Mouse (Mus musculus): ENCODE results near the gene Oxct1. TPM values are rescaled to one million over a fixed set of nuclear protein-coding genes. Genes with fewer than 3 reads are reported as not detected.
A peak's percentile ranks its signal among the peaks of the same experiment; 100 is the strongest.

Oxct1 gene
- 44.9 and 49.6 TPM in 2 replicates for polyA plus RNA-seq (2015; fragmentation: Nextera tagmentation; extraction: Ambion mirVana)

DNA sequence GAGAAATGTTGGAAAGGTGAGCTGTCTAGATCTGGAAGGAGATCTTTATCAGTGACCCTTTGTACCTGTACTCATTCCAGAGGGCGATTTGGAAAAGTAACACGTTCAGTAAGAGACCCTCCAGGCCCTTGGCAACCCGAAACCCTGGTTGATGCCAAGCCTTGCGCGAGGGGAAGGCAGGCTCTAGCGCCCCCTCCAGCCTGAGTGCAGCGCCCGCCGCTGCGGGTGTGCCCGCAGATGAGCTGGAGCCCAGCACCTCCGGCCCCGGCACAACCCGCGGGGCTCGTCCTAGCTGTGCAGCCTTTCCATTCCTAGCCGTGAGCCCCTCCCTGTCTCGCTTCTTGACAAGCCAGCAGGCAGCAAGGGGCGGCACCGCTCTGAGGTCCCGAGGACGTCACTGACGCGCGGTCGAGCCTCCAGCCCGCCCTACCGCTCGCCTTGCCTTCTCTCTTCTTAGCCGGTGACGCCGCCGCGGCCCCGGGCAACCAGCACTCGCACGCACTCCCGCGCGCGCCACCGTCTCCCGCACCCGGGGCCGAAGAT is at the start of gene Oxct1:
Oxct1 (plus strand) TSS at position 153 of the 543 bp plus-strand sequence.
- under 1% methylated on average over 45 of the region's 45 CpGs for WGBS

DNA sequence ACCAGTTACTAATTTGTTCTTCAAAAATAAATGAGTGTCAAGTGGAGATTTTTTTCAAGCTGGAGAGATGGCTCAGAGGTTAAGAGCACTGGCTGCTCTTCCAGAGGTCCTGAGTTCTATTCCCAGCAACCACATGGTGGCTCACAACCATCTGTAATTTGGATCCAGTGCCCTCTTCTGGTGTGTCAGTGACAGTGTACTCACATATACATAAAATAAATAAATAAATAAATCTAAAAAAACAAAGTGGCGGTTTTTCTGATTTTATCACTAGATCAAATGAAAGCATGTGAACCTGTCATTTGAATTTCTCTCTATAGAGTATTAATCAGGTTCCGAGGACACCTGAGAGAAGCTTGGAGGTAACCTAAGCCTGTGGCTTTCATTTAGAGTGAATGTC is 47.9 kb upstream of the Oxct1 start:
- no peak overlapping the region for H3K27ac ChIP-seq (ENCODE audit: low read depth, low read length)
- no peak overlapping the region for H3K4me3 ChIP-seq (ENCODE audit: low read depth, low read length)
- H3K36me3 ChIP-seq (ENCODE audit: control insufficient read depth, insufficient read depth) = 0 out of 2 replicates have a peak, but pooled peaks cover 3% of the 10 kb centered on the region
- no peaks in the 10 kb centered on the region for H3K27me3 ChIP-seq (replicated peaks; ENCODE audit: control insufficient read depth, insufficient read depth, low read length)
- WGBS = 91% methylated on average over 2 of the region's 2 CpGs
- peak; percentile 38; the same call in 1 of the 2 replicates for TF ChIP-seq CTCF (IDR thresholded peaks at IDR 0.05; ENCODE audit: low read depth)
- peak overlapping the region; percentile 87; the same call in 1 of the 2 replicates for H3K4me2 ChIP-seq (replicated peaks; ENCODE audit: low read depth)
- no peak overlapping the region for H3K9ac ChIP-seq (ENCODE audit: low read depth, low read length)
- no peaks in the 10 kb centered on the region for H3K4me1 ChIP-seq (replicated peaks; ENCODE audit: control insufficient read depth, insufficient read depth, low read length)
- ATAC-seq = no peak
- no peaks in the 10 kb centered on the region for H3K9me3 ChIP-seq (ENCODE audit: control insufficient read depth)

More for the DNA sequence above, at the start of gene Oxct1:
- peak within 1 kb of the TSS; percentile 80 for H3K4me3 ChIP-seq (ENCODE audit: low read depth, low read length)
- H3K4me1 ChIP-seq (replicated peaks; ENCODE audit: control insufficient read depth, insufficient read depth, low read length) = no peaks in the 10 kb centered on the region
- TF ChIP-seq CTCF (IDR thresholded peaks at IDR 0.05; ENCODE audit: low read depth) = peak; percentile 82
- no peaks in the 10 kb centered on the region for H3K27me3 ChIP-seq (replicated peaks; ENCODE audit: control insufficient read depth, insufficient read depth, low read length)
- H3K27ac ChIP-seq (ENCODE audit: low read depth, low read length) = peak within 1 kb of the TSS; percentile 88
- no peaks in the 10 kb centered on the region for H3K36me3 ChIP-seq (ENCODE audit: control insufficient read depth, insufficient read depth)
- H3K9me3 ChIP-seq (ENCODE audit: control insufficient read depth) = no peaks in the 10 kb centered on the region
- H3K9ac ChIP-seq (ENCODE audit: low read depth, low read length) = peak within 1 kb of the TSS; percentile 74
- H3K4me2 ChIP-seq (replicated peaks; ENCODE audit: low read depth) = peak within 1 kb of the TSS; percentile 97
- peak; percentile 91 for ATAC-seq

DNA sequence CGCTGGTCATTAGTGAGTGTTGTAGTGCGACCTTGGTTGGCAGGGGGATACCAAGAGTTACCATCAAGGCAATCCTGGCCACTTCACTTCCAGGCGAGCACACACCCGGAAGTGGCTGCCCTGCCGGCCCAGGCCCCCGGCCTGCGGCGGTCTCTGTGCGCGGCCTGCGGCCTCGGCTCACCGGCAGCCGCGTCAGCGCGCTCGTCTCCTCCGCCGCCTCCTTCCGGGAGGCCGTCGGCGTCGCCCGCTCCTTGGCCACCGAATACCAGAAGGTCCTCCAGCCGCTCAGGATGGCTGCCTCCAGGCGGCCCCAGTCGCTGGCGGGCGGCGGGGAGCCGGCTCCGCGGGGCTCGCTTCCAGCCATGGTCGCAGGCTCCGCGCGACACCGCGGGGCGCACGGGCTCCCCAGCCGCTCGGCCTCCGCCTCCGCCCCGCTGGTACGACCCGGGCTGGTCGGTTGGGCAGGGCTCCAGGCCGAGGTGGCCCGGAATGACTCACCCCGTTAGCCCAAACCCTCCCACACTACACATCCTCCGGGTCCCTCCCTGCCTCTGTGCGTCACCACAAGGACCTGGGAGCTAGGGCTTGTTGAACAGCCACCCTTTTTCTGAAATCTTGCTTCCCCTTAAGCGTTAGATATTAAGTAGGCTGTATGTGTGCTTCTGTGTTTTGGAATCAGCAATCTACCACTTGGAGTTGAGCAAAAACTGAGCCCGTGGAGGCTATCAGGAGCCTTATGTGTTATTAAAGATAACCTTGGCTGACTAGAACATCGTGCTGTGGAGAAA is 46.9 kb upstream of the Oxct1 start, which contains the start of gene Fbxo4:
Fbxo4 (minus strand) TSS at position 513 of the 788 bp plus-strand sequence.
- ATAC-seq = peak; percentile 95
- under 1% methylated on average over 57 of the region's 61 CpGs for WGBS

DNA sequence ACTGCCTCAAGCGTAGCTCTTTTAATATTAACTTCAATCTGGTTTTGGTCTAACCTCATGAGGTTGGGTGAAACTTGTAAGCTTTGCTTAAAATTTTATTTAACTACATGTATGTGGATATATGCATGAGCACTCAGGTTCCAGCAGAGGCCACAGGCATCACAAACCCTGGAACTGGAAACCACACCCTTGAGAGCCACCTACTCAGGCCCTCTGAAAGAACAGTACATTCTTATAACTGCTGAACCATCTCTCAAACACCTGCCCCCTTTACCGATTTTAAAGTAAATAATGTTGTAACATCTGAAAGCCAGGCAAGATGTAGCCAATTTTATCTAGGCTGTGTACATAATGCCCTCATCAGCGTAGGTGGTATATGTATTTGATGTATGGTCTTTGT is 46.3 kb upstream of the Oxct1 start:
- peak overlapping the region; percentile 71 for H3K4me3 ChIP-seq (ENCODE audit: low read depth, low read length)
- no peak for TF ChIP-seq CTCF (IDR thresholded peaks at IDR 0.05; ENCODE audit: low read depth)
- no peak for ATAC-seq

More for the DNA sequence above, 46.9 kb upstream of the Oxct1 start, which contains the start of gene Fbxo4:
- H3K9me3 ChIP-seq (ENCODE audit: control insufficient read depth) = no peaks in the 10 kb centered on the region
- peak within 1 kb of the TSS; percentile 71 for H3K4me3 ChIP-seq (ENCODE audit: low read depth, low read length)
- no peaks in the 10 kb centered on the region for H3K27me3 ChIP-seq (replicated peaks; ENCODE audit: control insufficient read depth, insufficient read depth, low read length)
- no peaks in the 10 kb centered on the region for H3K4me1 ChIP-seq (replicated peaks; ENCODE audit: control insufficient read depth, insufficient read depth, low read length)
- TF ChIP-seq CTCF (IDR thresholded peaks at IDR 0.05; ENCODE audit: low read depth) = no peak
- peak within 1 kb of the TSS; percentile 87 for H3K4me2 ChIP-seq (replicated peaks; ENCODE audit: low read depth)
- H3K27ac ChIP-seq (ENCODE audit: low read depth, low read length) = peak within 1 kb of the TSS; percentile 99
- peak within 1 kb of the TSS; percentile 97 for H3K9ac ChIP-seq (ENCODE audit: low read depth, low read length)
- 0 out of 2 replicates have a peak, but pooled peaks cover 13% of the 10 kb centered on the region for H3K36me3 ChIP-seq (ENCODE audit: control insufficient read depth, insufficient read depth)

DNA sequence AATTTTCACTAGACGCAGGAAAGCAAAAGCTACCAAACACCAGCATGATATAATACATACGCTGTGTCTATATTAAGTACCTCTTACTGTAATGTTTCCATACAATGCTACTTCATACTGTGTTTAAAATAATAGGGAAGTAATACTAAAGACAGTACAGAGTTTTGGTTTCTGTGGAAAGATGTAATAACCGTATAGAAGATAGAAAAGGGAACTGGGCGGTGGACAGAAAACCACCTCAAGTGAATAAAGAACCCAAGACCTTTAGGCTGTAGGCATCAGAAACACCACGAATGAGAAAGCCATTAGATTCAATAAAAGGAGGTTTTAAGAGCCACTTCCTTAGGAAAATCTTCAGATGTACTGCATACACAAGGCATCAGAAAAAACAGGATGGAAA is 43.5 kb upstream of the Oxct1 start:
- H3K4me2 ChIP-seq (replicated peaks; ENCODE audit: low read depth) = no peak overlapping the region
- TF ChIP-seq CTCF (IDR thresholded peaks at IDR 0.05; ENCODE audit: low read depth) = no peak
- H3K36me3 ChIP-seq (ENCODE audit: control insufficient read depth, insufficient read depth) = peaks cover 27% of the 10 kb centered on the region
- no peaks in the 10 kb centered on the region for H3K4me1 ChIP-seq (replicated peaks; ENCODE audit: control insufficient read depth, insufficient read depth, low read length)
- WGBS = 88% methylated on average over 5 of the region's 5 CpGs
- H3K9ac ChIP-seq (ENCODE audit: low read depth, low read length) = no peak overlapping the region
- H3K27me3 ChIP-seq (replicated peaks; ENCODE audit: control insufficient read depth, insufficient read depth, low read length) = no peaks in the 10 kb centered on the region
- no peaks in the 10 kb centered on the region for H3K9me3 ChIP-seq (ENCODE audit: control insufficient read depth)
- no peak overlapping the region for H3K4me3 ChIP-seq (ENCODE audit: low read depth, low read length)
- ATAC-seq = no peak
- no peak overlapping the region for H3K27ac ChIP-seq (ENCODE audit: low read depth, low read length)

More for the DNA sequence above, 46.3 kb upstream of the Oxct1 start:
- Histone ChIP-seq H3K27me3 (replicated peaks; ENCODE audit: control insufficient read depth, insufficient read depth, low read length) (no peaks in the 10 kb centered on the region), H3K4me1 (replicated peaks; ENCODE audit: control insufficient read depth, insufficient read depth, low read length) (no peaks in the 10 kb centered on the region), H3K9me3 (ENCODE audit: control insufficient read depth) (no peaks in the 10 kb centered on the region), H3K36me3 (ENCODE audit: control insufficient read depth, insufficient read depth) (peaks cover 18% of the 10 kb centered on the region; the same call in 1 of the 2 replicates), H3K27ac (ENCODE audit: low read depth, low read length) (peak overlapping the region; percentile 99), H3K4me2 (replicated peaks; ENCODE audit: low read depth) (peak overlapping the region; percentile 87), H3K9ac (ENCODE audit: low read depth, low read length) (no peak overlapping the region)
- 54% methylated on average over 3 of the region's 3 CpGs for WGBS

DNA sequence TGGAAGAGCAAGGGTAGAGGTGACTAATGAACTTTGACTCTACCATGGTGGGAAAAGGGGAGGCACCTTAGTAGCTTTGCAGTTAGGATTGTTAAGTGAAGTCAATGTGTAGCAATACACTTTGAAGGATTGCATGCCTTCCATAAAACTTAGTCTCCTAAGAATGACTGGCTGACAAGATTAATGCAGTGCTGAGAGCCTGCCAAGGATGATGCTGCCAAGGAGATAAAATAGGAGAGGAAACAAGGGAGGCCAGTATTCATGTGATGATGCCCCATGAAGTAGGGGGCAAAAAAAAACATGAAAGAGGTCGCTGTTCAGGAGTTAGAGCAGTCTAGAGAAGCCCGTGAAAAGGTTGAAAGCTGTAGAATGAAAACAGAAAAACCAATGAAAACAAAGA is 41.3 kb upstream of the Oxct1 start:
- WGBS = 84% methylated on average over 2 of the region's 2 CpGs
- Histone ChIP-seq H3K27ac (ENCODE audit: low read depth, low read length) (no peak overlapping the region), H3K27me3 (replicated peaks; ENCODE audit: control insufficient read depth, insufficient read depth, low read length) (no peaks in the 10 kb centered on the region), H3K9me3 (ENCODE audit: control insufficient read depth) (no peaks in the 10 kb centered on the region), H3K9ac (ENCODE audit: low read depth, low read length) (no peak overlapping the region), H3K36me3 (ENCODE audit: control insufficient read depth, insufficient read depth) (peaks cover 31% of the 10 kb centered on the region), H3K4me1 (replicated peaks; ENCODE audit: control insufficient read depth, insufficient read depth, low read length) (no peaks in the 10 kb centered on the region), H3K4me3 (ENCODE audit: low read depth, low read length) (no peak overlapping the region), H3K4me2 (replicated peaks; ENCODE audit: low read depth) (no peak overlapping the region)
- ATAC-seq = no peak
- no peak for TF ChIP-seq CTCF (IDR thresholded peaks at IDR 0.05; ENCODE audit: low read depth)
